Comparison of ENCODE assay signal across 21 mouse cellular contexts in genomic region chr5:140498176-140498575, GRCm38 (mm10). TPM values are rescaled to one million over a fixed set of nuclear protein-coding genes. Genes with fewer than 3 reads are reported as not detected.
"Had no signal": no experiment of that assay in that cellular context is flagged by ENCODE, and none has a peak within 500 bp of the region (broad histone marks: within the 10 kb centered on the region; RNA-seq: fewer than 3 reads in every experiment).

No protein-coding gene starts in this region.

- H3K27ac ChIP-seq: intestine, embryonic 15.5 days; left cerebral cortex, adult 2 months; limb, embryonic 10.5 days; liver, embryonic 14.5 days; lung, embryonic 15.5 days had no signal

- ATAC-seq: intestine, embryonic 15.5 days; midbrain, embryonic 16.5 days had no signal

- H3K27me3 ChIP-seq: intestine, embryonic 15.5 days; lung, embryonic 15.5 days had no signal

- H3K9ac ChIP-seq: intestine, embryonic 15.5 days; liver, embryonic 14.5 days; lung, embryonic 15.5 days had no signal

- H3K4me3 ChIP-seq: intestine, embryonic 15.5 days; left cerebral cortex, adult 2 months; limb, embryonic 10.5 days; lung, embryonic 15.5 days; megakaryocyte, embryonic 14.5 days had no signal

- H3K9me3 ChIP-seq: intestine, embryonic 15.5 days; limb, embryonic 10.5 days; lung, embryonic 15.5 days; megakaryocyte, embryonic 14.5 days had no signal

- H3K4me2 ChIP-seq: intestine, embryonic 15.5 days; lung, embryonic 15.5 days; midbrain, embryonic 11.5 days had no signal

- DNase-seq: kidney, adult 18-20 months; kidney, postnatal 10 days; kidney, postnatal 4 days; right cerebral cortex, postnatal 25 days; thymus, postnatal 36 days had no signal

- H3K36me3 ChIP-seq: intestine, embryonic 15.5 days; limb, embryonic 10.5 days; lung, embryonic 15.5 days had no signal

RNA-seq across cellular contexts. Expression of gene Gm4869, which starts 52.7 kb away (rescaled TPM):
- total RNA-seq: layer of hippocampus, adult 8-10 months; layer of hippocampus, postnatal 25 days; left cerebral cortex, adult 2 months; left cerebral cortex, postnatal 14 days had no signal
- polyA plus RNA-seq: intestine, embryonic 15.5 days; kidney, embryonic 14.5 days; limb, embryonic 10.5 days; midbrain, embryonic 11.5 days; midbrain, embryonic 16.5 days; neural tube, embryonic 14.5 days; small intestine, adult 2 months; stomach, embryonic 16.5 days; thymus, postnatal 0 days had no signal
